Mouse (Mus musculus) heart, embryonic 12.5 days (tissue): ENCODE measurements around the gene Agbl3. TPM values are rescaled to one million over a fixed set of nuclear protein-coding genes. Genes with fewer than 3 reads are reported as not detected.
A peak's percentile ranks its signal among the peaks of the same experiment; 100 is the strongest.

ENCODE experiments used
- ATAC-seq: fragments of 200-750 bp; cut with Nextera tagmentation; 2 replicates; pipeline ENCODE4 v1.8.0; 2017; ENCODE audit warnings: moderate TSS enrichment, moderate library complexity; ENCODE audit not compliant: insufficient number of reproducible peaks, low FRiP score
- H3K27ac ChIP-seq: fragments of 300-500 bp; sonication (generic); 2 replicates; pipeline ENCODE4 v1.5.1; 2016; ENCODE audit warnings: mild to moderate bottlenecking, moderate library complexity; ENCODE audit not compliant: poor library complexity, severe bottlenecking
- H3K27me3 ChIP-seq: fragments of 300-500 bp; sonication (generic); replicated peaks from 2 replicates; pipeline ENCODE4 v1.6.1; 2016; ENCODE audit warnings: mild to moderate bottlenecking, moderate library complexity
- H3K36me3 ChIP-seq: fragments of 300-500 bp; sonication (generic); 2 replicates; pipeline ENCODE4 v1.6.1; 2016; ENCODE audit warnings: mild to moderate bottlenecking, moderate library complexity
- H3K4me1 ChIP-seq: fragments of 300-500 bp; sonication (generic); replicated peaks from 2 replicates; pipeline ENCODE4 v1.6.1; 2016; ENCODE audit warnings: mild to moderate bottlenecking
- H3K4me2 ChIP-seq: fragments of 300-500 bp; sonication (generic); 2 replicates; pipeline ENCODE4 v1.6.1; 2016; ENCODE audit warnings: mild to moderate bottlenecking, moderate library complexity
- H3K4me3 ChIP-seq: fragments of 300-500 bp; sonication (generic); 2 replicates; pipeline ENCODE4 v1.5.1; 2016; ENCODE audit warnings: mild to moderate bottlenecking
- H3K9ac ChIP-seq: fragments of 300-500 bp; sonication (generic); 2 replicates; pipeline ENCODE4 v1.6.1; 2016; ENCODE audit warnings: mild to moderate bottlenecking, moderate library complexity
- H3K9me3 ChIP-seq: fragments of 300-500 bp; sonication (generic); replicated peaks from 2 replicates; pipeline ENCODE4 v1.6.1; 2016; ENCODE audit warnings: mild to moderate bottlenecking, moderate library complexity
- WGBS: fragments of 180-500 bp; shearing (Covaris S2); methylation state at CpG from one replicate; pipeline ENCODE4 v1.1.7; 2016; 5-methylcytosine and 5-hydroxymethylcytosine counted together
- polyA plus RNA-seq: library from polyadenylated mRNA; unstranded; fragments of >200 nt; fragmentation: Nextera tagmentation; extraction: Ambion mirVana; gene quantifications from 2 replicates; pipeline ENCODE4 v1.2.1, GENCODE M21; 2016

Agbl3 gene
- polyA plus RNA-seq, 1 experiment from 2014 or later = 6.4 TPM

DNA sequence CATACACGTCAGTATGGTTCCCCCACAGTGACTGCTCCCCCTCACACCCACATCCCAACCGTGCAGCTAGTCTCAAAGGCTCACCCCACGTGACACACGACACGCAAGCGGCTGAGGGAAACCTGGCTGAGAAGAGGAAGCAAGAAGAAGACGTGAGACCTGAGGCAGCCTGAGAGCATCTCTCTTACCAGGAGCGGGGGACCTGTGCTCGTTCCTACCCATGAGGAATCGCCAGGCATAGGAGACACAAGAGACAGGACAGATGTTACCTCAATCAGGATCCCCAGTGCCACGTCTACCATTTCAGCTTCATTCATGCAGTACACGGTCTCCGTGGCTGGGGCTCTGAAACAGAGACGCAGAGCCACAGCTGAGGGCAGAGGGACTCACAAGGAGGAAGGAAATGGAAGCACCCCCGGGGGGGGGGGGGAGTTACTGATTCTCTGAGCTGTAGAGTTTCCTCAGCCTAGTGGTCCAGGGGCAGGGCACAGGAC, 95.1 kb downstream of the Agbl3 start:
- Histone ChIP-seq H3K4me1 (peaks cover 48% of the 10 kb centered on the region), H3K4me3 (no peak overlapping the region), H3K4me2 (0 out of 2 replicates have a peak overlapping the region, but pooled peaks have one; percentile 68), H3K36me3 (peaks cover 18% of the 10 kb centered on the region), H3K9ac (peak overlapping the region; percentile 88; the same call in 1 of the 2 replicates), H3K27me3 (no peaks in the 10 kb centered on the region), H3K27ac (peak overlapping the region; percentile 93), H3K9me3 (no peaks in the 10 kb centered on the region)
- no peak for ATAC-seq
- 78% methylated on average over 15 of the region's 15 CpGs for WGBS

DNA sequence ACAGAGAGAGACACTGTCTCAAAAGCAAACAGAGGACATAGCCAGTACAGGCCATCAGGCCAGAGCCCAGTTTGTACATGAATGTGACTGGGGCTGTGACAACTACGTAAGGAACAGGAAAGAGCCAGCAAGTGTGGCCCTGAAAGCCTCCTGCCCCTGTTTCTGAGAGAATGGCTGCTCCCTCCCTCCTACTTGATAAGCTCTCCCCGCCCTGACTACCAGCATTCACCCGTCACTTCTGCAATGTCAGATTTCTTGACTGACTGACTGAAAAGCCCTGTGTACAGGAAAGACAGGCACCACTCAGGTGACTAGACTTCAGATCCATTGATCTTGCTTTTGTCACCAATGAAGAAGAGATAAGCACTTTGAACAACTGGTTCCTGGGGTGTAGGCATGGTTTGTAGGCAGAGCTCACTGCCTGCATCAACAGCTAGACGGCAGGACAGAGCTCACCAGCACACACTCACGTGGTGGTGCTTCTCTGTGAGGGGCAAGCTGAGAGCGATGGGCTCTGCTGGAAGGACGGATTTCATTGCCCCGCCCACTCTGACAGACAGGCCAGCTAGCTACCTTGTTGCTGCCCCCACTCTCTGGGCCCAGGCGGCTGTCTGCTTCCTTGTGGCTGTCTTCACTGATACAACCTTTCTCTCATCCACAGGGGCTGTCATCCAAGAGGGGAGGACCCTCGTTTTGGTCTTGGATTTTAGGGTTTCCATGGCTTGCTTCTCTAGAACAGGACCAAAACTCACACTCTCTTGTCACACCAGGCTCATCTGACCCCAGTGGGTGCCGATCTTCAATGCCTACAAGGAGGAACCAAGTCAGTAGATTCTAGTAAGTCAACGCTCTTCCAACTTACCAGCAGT, 96.0 kb downstream of the Agbl3 start:
- H3K27ac ChIP-seq = peak overlapping the region; percentile 93
- H3K4me3 ChIP-seq = 0 out of 2 replicates have a peak overlapping the region, but pooled peaks have one; percentile 73
- H3K9ac ChIP-seq = peak overlapping the region; percentile 88
- no peaks in the 10 kb centered on the region for H3K27me3 ChIP-seq
- H3K4me1 ChIP-seq = peaks cover 45% of the 10 kb centered on the region
- H3K9me3 ChIP-seq = no peaks in the 10 kb centered on the region
- peak; percentile 28; the same call in 1 of the 2 replicates for ATAC-seq
- 24% methylated on average over 12 of the region's 12 CpGs for WGBS
- H3K36me3 ChIP-seq = peaks cover 27% of the 10 kb centered on the region
- H3K4me2 ChIP-seq = peak overlapping the region; percentile 68

DNA sequence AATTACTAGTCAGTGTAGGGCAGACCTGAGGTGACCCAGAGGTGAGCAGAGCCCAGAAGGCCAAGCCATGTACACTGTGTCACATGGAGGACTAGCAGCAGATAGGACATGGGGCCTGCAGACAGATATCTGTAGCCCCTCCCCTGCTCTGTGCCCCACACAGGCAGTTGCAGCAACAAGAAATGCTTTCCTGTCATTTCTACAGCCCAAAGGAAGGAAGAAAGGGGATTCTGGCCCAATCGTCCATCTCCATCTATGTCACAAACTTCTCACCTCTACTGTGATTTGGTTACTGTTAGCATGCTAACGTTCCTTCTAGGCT, 96.6 kb downstream of the Agbl3 start:
- ATAC-seq = peak; percentile 63; the same call in 1 of the 2 replicates
- 24% methylated on average over 2 of the region's 2 CpGs for WGBS
- H3K36me3 ChIP-seq = peaks cover 30% of the 10 kb centered on the region

DNA sequence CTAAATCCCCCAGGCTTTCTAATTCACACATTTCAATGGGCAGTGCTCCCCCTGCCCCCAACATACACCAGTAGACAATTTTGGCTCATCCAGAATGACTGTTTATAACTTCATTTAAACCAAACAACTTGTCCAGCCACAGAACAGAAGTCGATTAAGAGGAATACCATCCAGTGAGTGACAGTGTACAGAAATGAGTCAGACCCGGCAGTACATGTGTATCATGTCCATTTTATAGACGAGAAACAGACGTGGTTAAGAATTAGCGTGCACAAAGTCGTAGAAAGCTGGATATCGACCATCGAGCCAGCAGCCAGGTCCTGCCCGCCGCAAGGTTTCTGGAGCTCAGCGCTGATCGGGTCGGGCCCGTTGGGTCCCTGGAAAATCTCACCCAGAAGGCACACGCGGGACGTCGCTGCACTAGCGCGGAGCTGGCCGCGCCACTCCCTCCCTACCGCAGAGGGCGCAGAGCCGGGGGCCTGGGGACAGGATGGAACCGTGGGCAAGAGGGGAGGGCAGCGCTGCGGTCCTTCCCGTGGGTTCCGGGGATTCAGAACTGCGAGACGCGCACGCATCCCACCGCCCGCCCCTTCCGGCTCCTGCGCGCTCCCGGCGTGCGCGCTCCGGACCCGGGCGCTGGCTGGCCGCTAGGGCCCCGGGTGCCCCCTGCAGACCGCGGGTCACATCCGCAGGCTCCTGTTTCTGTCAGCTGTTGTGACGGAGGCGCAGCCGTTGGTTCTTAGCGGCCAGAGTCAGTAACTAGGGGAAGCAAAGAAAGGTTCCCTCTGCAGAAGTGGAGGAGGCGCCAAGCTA, 97.5 kb downstream of the Agbl3 start, which contains the start of gene Cyren:
TSS of gene Cyren (minus strand) at position 552 of the 813 bp plus-strand sequence.
- H3K36me3 ChIP-seq = peaks cover 38% of the 10 kb centered on the region
- no peaks in the 10 kb centered on the region for H3K9me3 ChIP-seq
- H3K27ac ChIP-seq = peak within 1 kb of the TSS; percentile 93
- H3K4me1 ChIP-seq = peaks cover 45% of the 10 kb centered on the region
- peak within 1 kb of the TSS; percentile 68 for H3K4me2 ChIP-seq
- WGBS = under 1% methylated on average over 55 of the region's 56 CpGs
- H3K9ac ChIP-seq = peak within 1 kb of the TSS; percentile 88
- H3K27me3 ChIP-seq = no peaks in the 10 kb centered on the region
- peak; percentile 89 for ATAC-seq
- H3K4me3 ChIP-seq = peak within 1 kb of the TSS; percentile 73

More for the DNA sequence above, 96.6 kb downstream of the Agbl3 start:
- Histone ChIP-seq H3K4me2 (peak overlapping the region; percentile 68), H3K9me3 (no peaks in the 10 kb centered on the region), H3K27me3 (no peaks in the 10 kb centered on the region), H3K4me1 (peaks cover 45% of the 10 kb centered on the region), H3K4me3 (peak overlapping the region; percentile 73), H3K9ac (peak overlapping the region; percentile 88), H3K27ac (peak overlapping the region; percentile 93)

DNA sequence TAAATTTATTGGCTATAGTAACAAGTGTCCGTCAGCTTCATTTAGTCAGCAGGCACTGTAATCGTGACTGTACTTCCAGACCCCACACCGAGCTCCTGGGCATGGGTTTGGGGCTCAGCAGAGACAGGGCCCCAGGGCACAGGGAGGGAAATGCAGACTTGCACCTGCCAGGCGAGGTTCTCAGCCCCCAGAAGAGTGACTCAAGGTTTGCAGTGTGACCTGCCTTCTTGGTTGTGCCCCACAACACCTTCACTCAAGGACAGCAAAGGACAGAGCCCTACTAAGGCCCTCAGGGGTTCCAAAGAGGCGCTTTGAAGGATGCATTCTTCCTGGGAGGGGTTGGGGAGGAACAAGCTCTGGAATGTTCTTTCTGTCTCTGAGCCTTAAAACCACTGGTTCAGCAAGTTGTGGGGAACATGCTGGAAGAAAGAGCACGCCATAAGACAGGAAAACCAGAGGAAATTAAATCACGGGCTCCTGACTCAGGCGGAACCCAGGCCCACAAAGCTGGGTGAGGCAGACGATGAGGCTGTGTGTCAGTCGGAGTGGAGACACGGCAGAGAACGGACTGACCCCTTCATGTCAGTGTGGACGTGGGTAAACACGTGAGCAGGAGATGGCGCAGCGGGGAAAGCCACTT, 99.0 kb downstream of the Agbl3 start:
- no peaks in the 10 kb centered on the region for H3K27me3 ChIP-seq
- H3K36me3 ChIP-seq = peaks cover 48% of the 10 kb centered on the region
- H3K4me3 ChIP-seq = no peak overlapping the region
- no peak overlapping the region for H3K27ac ChIP-seq
- H3K4me2 ChIP-seq = no peak overlapping the region
- WGBS = 88% methylated on average over 16 of the region's 16 CpGs
- no peak for ATAC-seq
- H3K9me3 ChIP-seq = no peaks in the 10 kb centered on the region
- no peak overlapping the region for H3K9ac ChIP-seq
- peaks cover 39% of the 10 kb centered on the region for H3K4me1 ChIP-seq

DNA sequence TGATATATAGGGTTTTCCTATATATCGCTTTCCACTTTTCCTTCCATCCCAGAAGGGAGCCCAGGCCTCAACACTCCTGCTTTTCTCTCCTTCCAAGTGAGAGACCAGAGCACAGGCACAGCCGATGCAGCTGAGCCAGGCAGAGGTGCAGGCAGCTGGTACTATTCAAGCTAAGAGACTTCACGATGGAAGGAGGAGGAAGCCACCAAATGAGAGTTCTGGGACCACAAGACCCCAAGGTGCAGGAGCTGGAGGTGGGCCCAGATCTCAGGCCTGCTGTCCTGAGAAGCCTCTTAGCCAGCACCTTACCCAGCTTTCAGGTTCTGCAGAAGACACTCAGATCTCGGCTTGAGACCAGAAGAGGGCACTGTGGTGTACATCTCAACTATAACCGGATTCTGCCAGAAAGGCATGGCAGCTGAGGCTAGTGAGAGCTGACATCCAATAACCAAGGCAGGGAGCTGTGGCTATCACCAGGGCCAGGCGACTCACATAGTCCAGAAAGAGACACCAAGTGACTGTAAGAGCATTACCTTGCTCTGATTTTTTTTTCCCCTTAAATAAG, 99.8 kb downstream of the Agbl3 start:
- no peaks in the 10 kb centered on the region for H3K27me3 ChIP-seq
- ATAC-seq = no peak
- H3K36me3 ChIP-seq = peaks cover 56% of the 10 kb centered on the region
- no peak overlapping the region for H3K4me3 ChIP-seq
- no peaks in the 10 kb centered on the region for H3K9me3 ChIP-seq
- peaks cover 32% of the 10 kb centered on the region for H3K4me1 ChIP-seq
- no peak overlapping the region for H3K27ac ChIP-seq
- no peak overlapping the region for H3K4me2 ChIP-seq
- H3K9ac ChIP-seq = no peak overlapping the region
- WGBS = 60% methylated on average over 6 of the region's 6 CpGs

DNA sequence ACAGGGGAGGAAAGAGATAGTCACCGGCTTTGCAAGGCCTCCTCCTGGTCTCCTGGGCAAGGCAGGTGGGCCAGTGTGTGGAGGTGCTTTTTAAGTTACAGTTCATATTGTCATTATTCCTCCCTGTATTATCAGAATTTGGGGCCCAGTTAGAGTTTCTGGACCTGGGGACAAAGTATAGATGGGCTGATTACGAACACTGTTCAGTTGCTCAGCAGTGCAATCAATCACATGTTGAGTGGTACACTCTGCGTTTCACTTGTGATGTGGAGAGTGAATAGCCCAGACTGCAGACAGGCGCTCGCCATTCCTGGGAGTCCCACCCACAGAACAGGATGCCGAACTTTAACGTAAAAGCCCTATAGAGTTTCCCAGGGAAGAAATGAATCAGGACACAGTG, 104.5 kb downstream of the Agbl3 start:
- H3K27me3 ChIP-seq = no peaks in the 10 kb centered on the region
- peaks cover 26% of the 10 kb centered on the region for H3K4me1 ChIP-seq
- H3K9ac ChIP-seq = no peak overlapping the region
- H3K27ac ChIP-seq = no peak overlapping the region
- H3K36me3 ChIP-seq = peaks cover 89% of the 10 kb centered on the region
- no peak for ATAC-seq
- no peaks in the 10 kb centered on the region for H3K9me3 ChIP-seq
- 80% methylated on average over 7 of the region's 7 CpGs for WGBS
- no peak overlapping the region for H3K4me3 ChIP-seq
- H3K4me2 ChIP-seq = no peak overlapping the region

DNA sequence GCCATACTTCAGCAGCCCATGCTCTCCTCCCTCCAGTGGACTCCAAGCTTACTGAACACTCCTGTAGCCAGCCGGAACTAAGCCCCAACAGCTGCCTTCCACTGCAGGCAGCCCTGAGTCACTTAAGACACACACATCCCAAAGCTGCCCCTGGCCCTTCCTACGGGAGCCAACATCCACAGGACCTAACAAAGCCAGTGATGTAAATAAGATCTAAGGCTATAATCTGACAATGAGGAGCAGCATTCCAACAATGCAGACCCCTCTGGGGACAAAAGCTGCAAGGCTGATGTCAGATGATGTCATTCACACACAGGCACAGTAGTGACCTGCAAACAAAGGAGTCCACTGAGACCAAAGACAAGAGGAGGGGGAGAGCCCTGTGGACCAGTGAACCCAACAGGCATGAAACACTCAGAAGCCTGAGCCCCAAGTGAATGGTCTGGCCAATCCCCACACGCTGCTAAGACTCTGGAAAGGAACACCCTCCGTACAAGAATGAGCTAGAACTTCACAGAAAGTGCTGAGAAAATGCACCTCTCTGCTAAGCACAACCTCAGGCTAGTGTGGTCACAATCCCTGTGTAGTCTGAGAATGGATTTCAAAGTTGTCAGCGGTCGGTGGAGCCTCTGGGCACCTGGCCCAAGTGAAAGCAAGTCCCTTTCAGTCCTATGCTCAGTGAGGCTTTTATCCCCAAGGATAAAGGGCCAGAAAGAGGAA, 107.1 kb downstream of the Agbl3 start:
- H3K27ac ChIP-seq = peak overlapping the region; percentile 12; the same call in 1 of the 2 replicates
- 68% methylated on average over 6 of the region's 6 CpGs for WGBS
- H3K4me3 ChIP-seq = no peak overlapping the region
- H3K9ac ChIP-seq = 0 out of 2 replicates have a peak overlapping the region, but pooled peaks have one; percentile 28
- H3K9me3 ChIP-seq = no peaks in the 10 kb centered on the region
- peaks cover 92% of the 10 kb centered on the region for H3K36me3 ChIP-seq
- no peak overlapping the region for H3K4me2 ChIP-seq
- H3K4me1 ChIP-seq = peaks cover 29% of the 10 kb centered on the region
- no peaks in the 10 kb centered on the region for H3K27me3 ChIP-seq
- ATAC-seq = no peak

DNA sequence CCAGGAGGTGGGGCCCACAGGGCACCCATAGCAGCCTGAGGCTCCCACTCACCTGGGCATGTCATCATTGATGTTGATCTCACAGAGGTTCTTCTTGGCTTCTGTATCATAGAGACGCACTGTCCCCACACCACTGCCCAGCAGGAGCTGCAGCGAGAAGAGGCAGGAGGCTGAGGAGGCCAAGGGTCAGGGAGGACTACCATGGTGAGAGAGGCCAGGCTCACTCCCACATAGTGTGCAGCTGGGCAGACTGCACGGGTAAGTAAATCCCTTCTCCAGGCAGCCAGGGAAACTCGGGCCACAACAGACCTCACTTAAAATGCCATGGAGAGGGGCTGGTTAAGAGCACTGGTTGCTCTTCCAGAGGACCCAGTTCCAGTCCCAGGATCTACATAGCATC, 109.0 kb downstream of the Agbl3 start:
- H3K4me2 ChIP-seq = no peak overlapping the region
- H3K4me1 ChIP-seq = peaks cover 29% of the 10 kb centered on the region
- no peak overlapping the region for H3K27ac ChIP-seq
- H3K4me3 ChIP-seq = no peak overlapping the region
- WGBS = 70% methylated on average over 4 of the region's 4 CpGs
- peaks cover 93% of the 10 kb centered on the region for H3K36me3 ChIP-seq
- H3K27me3 ChIP-seq = no peaks in the 10 kb centered on the region
- H3K9ac ChIP-seq = no peak overlapping the region
- no peak for ATAC-seq
- no peaks in the 10 kb centered on the region for H3K9me3 ChIP-seq

DNA sequence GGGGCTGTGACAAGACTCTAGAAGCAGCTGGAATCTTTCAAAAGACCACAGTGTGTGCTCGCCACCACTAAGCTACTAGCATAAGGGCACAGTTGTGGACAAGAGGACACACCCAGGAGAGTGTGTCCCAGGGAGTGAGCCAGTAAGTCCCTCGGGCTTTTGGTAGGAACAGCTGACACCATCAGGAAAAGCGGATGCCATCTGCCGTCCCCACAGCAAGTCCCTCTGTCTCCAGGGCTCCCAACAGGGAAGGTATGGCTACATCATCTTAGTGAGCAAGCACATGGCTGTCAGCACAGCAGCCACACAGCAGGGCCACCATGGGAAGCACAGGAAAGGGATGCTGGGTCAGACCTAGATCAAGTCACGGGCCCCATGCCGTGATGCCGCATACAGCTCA, 115.3 kb downstream of the Agbl3 start:
- ATAC-seq = no peak
- Histone ChIP-seq H3K4me1 (peaks cover 21% of the 10 kb centered on the region), H3K4me2 (no peak overlapping the region), H3K27me3 (no peaks in the 10 kb centered on the region), H3K36me3 (peaks cover 75% of the 10 kb centered on the region), H3K9me3 (no peaks in the 10 kb centered on the region), H3K27ac (no peak overlapping the region), H3K4me3 (no peak overlapping the region), H3K9ac (no peak overlapping the region)
- 82% methylated on average over 7 of the region's 7 CpGs for WGBS
